Mouse (Mus musculus) embryonic facial prominence, embryonic 13.5 days (tissue): ENCODE measurements around the gene Cuedc2. TPM values are rescaled to one million over a fixed set of nuclear protein-coding genes. Genes with fewer than 3 reads are reported as not detected.
A peak's percentile ranks its signal among the peaks of the same experiment; 100 is the strongest.

Source experiments
- ATAC-seq: fragments of 200-750 bp; cut with Nextera tagmentation; 2 replicates; pipeline ENCODE4 v1.8.0; 2017; ENCODE audit warnings: low read depth; ENCODE audit not compliant: insufficient number of reproducible peaks, insufficient read depth, low FRiP score, low TSS enrichment
- H3K27ac ChIP-seq: fragments of 300-500 bp; sonication (generic); 2 replicates; pipeline ENCODE4 v1.5.1; 2015; ENCODE audit warnings: moderate library complexity, mild to moderate bottlenecking, inconsistent platforms
- H3K27me3 ChIP-seq: fragments of 300-500 bp; sonication (generic); 2 replicates; pipeline ENCODE4 v1.6.1; 2015; ENCODE audit warnings: mild to moderate bottlenecking, inconsistent platforms
- H3K36me3 ChIP-seq: fragments of 300-500 bp; sonication (generic); 2 replicates; pipeline ENCODE4 v1.6.1; 2015; ENCODE audit warnings: mild to moderate bottlenecking, inconsistent platforms
- H3K4me1 ChIP-seq: fragments of 300-500 bp; sonication (generic); 2 replicates; pipeline ENCODE4 v1.6.1; 2015; ENCODE audit warnings: inconsistent platforms
- H3K4me2 ChIP-seq: fragments of 300-500 bp; sonication (generic); 2 replicates; pipeline ENCODE4 v1.6.1; 2015; ENCODE audit warnings: moderate library complexity, mild to moderate bottlenecking, inconsistent platforms
- H3K4me3 ChIP-seq: fragments of 300-500 bp; sonication (generic); 2 replicates; pipeline ENCODE4 v1.5.1; 2015; ENCODE audit warnings: mild to moderate bottlenecking, inconsistent platforms
- H3K9ac ChIP-seq: fragments of 300-500 bp; sonication (generic); 2 replicates; pipeline ENCODE4 v1.6.1; 2015; ENCODE audit warnings: mild to moderate bottlenecking, inconsistent platforms
- H3K9me3 ChIP-seq: fragments of 300-500 bp; sonication (generic); 2 replicates; pipeline ENCODE4 v1.6.1; 2016; ENCODE audit warnings: inconsistent platforms
- WGBS: fragments of 180-500 bp; shearing (Covaris S2); methylation state at CpG from one replicate; pipeline ENCODE4 v1.1.7; 2015; ENCODE audit warnings: mixed read lengths; 5-methylcytosine and 5-hydroxymethylcytosine counted together
- polyA plus RNA-seq: library from polyadenylated mRNA; unstranded; fragments of >200 nt; fragmentation: Nextera tagmentation; extraction: Ambion mirVana; gene quantifications from 2 replicates; pipeline ENCODE4 v1.2.1, GENCODE M21; 2015

The Cuedc2 gene
- 177 and 188 TPM in 2 replicates for polyA plus RNA-seq

DNA sequence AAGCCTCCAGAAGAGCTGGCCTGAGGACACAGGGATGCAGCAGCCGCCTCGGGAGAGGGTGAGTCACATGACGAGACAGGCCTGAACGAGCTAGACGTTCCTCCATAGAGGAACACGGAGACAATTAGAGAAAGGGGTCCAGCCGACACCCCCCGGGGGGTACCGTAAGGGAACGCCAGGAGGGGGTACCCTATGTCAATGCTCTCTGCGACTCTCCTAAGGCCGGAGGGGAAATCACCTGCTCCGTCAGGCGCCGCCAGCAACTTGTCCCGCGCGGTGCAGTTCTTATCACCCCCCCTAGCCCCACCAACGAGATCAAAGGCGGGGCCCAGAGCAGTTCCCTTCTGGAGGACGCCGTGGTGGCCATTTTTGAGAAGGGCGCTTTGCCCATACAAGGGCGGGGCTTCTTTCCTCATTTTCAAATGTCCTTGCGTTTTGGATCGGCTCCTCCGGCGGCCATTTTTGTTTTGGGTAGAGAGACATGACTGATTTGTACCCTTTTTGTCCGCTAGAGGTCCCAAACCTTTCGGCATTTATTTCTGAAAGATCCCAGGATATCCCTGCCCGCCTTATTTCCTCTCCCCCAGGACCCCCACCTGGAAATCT is at the start of gene Cuedc2:
Gene Cuedc2, minus strand, starts transcription at position 372 of the 606 bp plus-strand sequence.
- under 1% methylated on average over 31 of the region's 31 CpGs for WGBS
- peak within 1 kb of the TSS; percentile 82 for H3K9ac ChIP-seq
- H3K27me3 ChIP-seq = no peaks in the 10 kb centered on the region
- H3K4me3 ChIP-seq = peak within 1 kb of the TSS; percentile 72
- no peaks in the 10 kb centered on the region for H3K9me3 ChIP-seq
- H3K4me2 ChIP-seq = peak within 1 kb of the TSS; percentile 78
- ATAC-seq = peak; percentile 74
- no peaks in the 10 kb centered on the region for H3K36me3 ChIP-seq
- H3K4me1 ChIP-seq = peaks cover 21% of the 10 kb centered on the region
- no peak within 1 kb of the TSS for H3K27ac ChIP-seq

GRCm38 (mm10) chr19:46382275-46382674 is 43.8 kb upstream of the Cuedc2 start:
- Histone ChIP-seq H3K9ac (no peak overlapping the region), H3K9me3 (no peaks in the 10 kb centered on the region), H3K36me3 (peaks cover 89% of the 10 kb centered on the region), H3K4me3 (no peak overlapping the region), H3K27ac (no peak overlapping the region), H3K4me1 (no peaks in the 10 kb centered on the region), H3K27me3 (no peaks in the 10 kb centered on the region), H3K4me2 (no peak overlapping the region)
- WGBS = 93% methylated on average over 9 of the region's 9 CpGs
- no peak for ATAC-seq

- Histone ChIP-seq H3K9ac (no peak overlapping the region), H3K27me3 (no peaks in the 10 kb centered on the region), H3K36me3 (peaks cover 48% of the 10 kb centered on the region), H3K4me3 (no peak overlapping the region), H3K4me2 (no peak overlapping the region), H3K4me1 (no peaks in the 10 kb centered on the region), H3K27ac (no peak overlapping the region), H3K9me3 (no peaks in the 10 kb centered on the region)
- 50% methylated on average over 4 of the region's 4 CpGs for WGBS
- ATAC-seq = no peak
These were observed 37.4 kb upstream of the Cuedc2 start for GRCm38 (mm10) chr19:46375891-46376290.

- Histone ChIP-seq H3K9me3 (no peaks in the 10 kb centered on the region), H3K27ac (no peak overlapping the region), H3K4me3 (no peak overlapping the region), H3K4me2 (no peak overlapping the region), H3K4me1 (no peaks in the 10 kb centered on the region), H3K27me3 (no peaks in the 10 kb centered on the region), H3K9ac (no peak overlapping the region), H3K36me3 (peaks cover 44% of the 10 kb centered on the region)
- ATAC-seq = no peak
- 68% methylated on average over 5 of the region's 5 CpGs for WGBS
These were observed 37.0 kb upstream of the Cuedc2 start for GRCm38 (mm10) chr19:46375489-46375888.

- Histone ChIP-seq H3K27me3 (no peaks in the 10 kb centered on the region), H3K36me3 (peaks cover 35% of the 10 kb centered on the region), H3K4me2 (no peak overlapping the region), H3K9ac (no peak overlapping the region), H3K27ac (no peak overlapping the region), H3K4me3 (no peak overlapping the region), H3K4me1 (no peaks in the 10 kb centered on the region), H3K9me3 (no peaks in the 10 kb centered on the region)
- ATAC-seq = 0 out of 2 replicates have a peak, but pooled peaks have one; percentile 12
- 49% methylated on average over 21 of the region's 21 CpGs for WGBS
These were observed 36.1 kb upstream of the Cuedc2 start for GRCm38 (mm10) chr19:46374477-46375088.

DNA sequence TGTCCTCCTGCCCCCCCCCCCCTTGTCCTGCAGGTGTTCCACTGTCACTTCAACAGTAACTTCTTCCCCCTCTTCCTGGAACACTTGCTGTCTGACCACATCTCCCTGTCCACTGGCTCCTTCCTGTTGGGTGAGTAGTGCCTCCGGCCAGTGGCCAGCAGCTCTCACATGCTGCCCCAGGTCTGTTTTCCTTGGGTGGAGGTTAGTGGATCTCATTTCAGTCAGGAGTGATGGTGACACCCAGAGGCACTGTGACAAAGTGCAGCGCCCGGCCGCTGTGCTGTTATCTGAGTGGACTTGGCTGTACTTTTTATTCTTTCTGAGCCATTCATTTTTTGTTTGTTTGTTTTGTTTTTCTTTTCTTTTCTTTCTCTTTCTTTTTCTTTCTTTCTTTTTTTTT is 30.7 kb upstream of the Cuedc2 start:
- Histone ChIP-seq H3K4me2 (no peak overlapping the region), H3K27ac (no peak overlapping the region), H3K27me3 (no peaks in the 10 kb centered on the region), H3K9me3 (no peaks in the 10 kb centered on the region), H3K36me3 (no peaks in the 10 kb centered on the region), H3K4me1 (no peaks in the 10 kb centered on the region), H3K9ac (no peak overlapping the region), H3K4me3 (no peak overlapping the region)
- ATAC-seq = no peak
- WGBS = 24% methylated on average over 4 of the region's 4 CpGs

DNA sequence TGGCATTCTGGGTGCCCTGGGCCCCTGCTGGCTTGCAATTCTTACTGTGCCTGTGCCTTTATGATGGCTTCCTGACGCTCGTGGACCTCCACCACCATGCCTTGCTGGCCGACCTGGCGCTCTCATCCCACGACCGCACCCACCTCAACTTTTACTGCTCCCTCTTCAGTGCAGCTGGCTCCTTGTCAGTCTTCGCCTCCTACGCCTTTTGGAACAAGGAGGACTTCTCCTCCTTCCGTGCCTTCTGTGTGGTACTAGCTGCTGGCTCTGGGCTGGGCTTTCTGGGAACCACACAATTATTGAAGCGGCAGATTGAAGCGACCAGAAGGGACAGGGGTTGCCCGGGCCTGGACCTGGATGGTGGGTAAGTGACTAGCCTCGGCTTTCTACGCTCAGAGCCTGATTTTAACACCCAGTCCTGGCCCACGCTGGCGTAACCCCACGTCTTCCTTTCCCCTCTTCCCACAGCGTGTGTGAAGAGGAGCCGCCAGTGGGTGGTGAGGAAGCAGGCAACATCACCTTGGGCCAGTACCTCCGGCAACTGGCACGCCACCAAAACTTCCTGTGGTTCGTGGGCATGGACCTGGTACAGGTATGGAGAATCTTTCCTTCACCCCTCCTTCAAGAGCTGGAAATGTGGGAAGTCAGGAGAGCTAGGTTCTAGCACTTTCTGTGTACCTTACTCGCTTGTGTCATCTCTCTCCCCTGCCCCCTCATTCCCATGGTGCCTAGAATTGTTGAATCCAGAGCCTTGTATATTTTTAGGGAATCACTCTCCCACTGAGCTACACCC is 29.5 kb upstream of the Cuedc2 start:
- H3K36me3 ChIP-seq = no peaks in the 10 kb centered on the region
- no peak overlapping the region for H3K4me2 ChIP-seq
- H3K9me3 ChIP-seq = no peaks in the 10 kb centered on the region
- H3K4me3 ChIP-seq = no peak overlapping the region
- 84% methylated on average over 23 of the region's 23 CpGs for WGBS
- H3K27ac ChIP-seq = no peak overlapping the region
- H3K9ac ChIP-seq = no peak overlapping the region
- no peaks in the 10 kb centered on the region for H3K4me1 ChIP-seq
- no peak for ATAC-seq
- H3K27me3 ChIP-seq = no peaks in the 10 kb centered on the region

GRCm38 (mm10) chr19:46363294-46364009 is 24.9 kb upstream of the Cuedc2 start:
- Histone ChIP-seq H3K9ac (no peak overlapping the region), H3K4me1 (no peaks in the 10 kb centered on the region), H3K36me3 (no peaks in the 10 kb centered on the region), H3K9me3 (no peaks in the 10 kb centered on the region), H3K4me3 (no peak overlapping the region), H3K27me3 (peaks cover 8% of the 10 kb centered on the region), H3K4me2 (no peak overlapping the region), H3K27ac (no peak overlapping the region)
- ATAC-seq = no peak
- WGBS = 78% methylated on average over 11 of the region's 11 CpGs

- Histone ChIP-seq H3K4me3 (no peak overlapping the region), H3K9ac (no peak overlapping the region), H3K36me3 (no peaks in the 10 kb centered on the region), H3K4me2 (no peak overlapping the region), H3K27ac (no peak overlapping the region), H3K27me3 (peaks cover 22% of the 10 kb centered on the region), H3K4me1 (peaks cover 2% of the 10 kb centered on the region), H3K9me3 (no peaks in the 10 kb centered on the region)
- 78% methylated on average over 8 of the region's 8 CpGs for WGBS
- no peak for ATAC-seq
These were observed 23.6 kb upstream of the Cuedc2 start for GRCm38 (mm10) chr19:46362104-46362503.

DNA sequence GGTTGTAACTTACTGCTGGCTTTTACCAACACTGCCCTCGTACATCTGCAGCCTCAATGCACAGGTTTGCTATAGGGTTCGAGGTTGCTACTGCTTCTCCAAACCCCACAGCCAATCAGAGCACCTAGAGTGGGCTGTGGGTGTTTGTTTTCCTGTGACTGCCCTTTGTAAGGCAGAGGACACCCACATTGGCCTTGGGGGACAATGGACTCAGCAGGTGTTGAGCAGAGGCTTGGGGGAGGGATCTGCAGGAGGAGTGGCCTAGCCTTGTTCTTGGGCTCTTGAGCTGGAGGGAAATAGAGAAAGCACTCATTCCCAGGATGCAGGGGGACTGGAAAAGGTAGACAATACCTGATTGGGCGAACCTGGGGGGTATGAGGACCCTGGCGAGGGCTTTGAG is 19.9 kb upstream of the Cuedc2 start:
- Histone ChIP-seq H3K9ac (no peak overlapping the region), H3K4me1 (peaks cover 5% of the 10 kb centered on the region), H3K9me3 (no peaks in the 10 kb centered on the region), H3K36me3 (no peaks in the 10 kb centered on the region), H3K27ac (no peak overlapping the region), H3K27me3 (peaks cover 35% of the 10 kb centered on the region), H3K4me3 (no peak overlapping the region), H3K4me2 (no peak overlapping the region)
- 52% methylated on average over 4 of the region's 4 CpGs for WGBS
- no peak for ATAC-seq
